Mouse (Mus musculus): ENCODE measurements around the gene Ulk4.

- no peak for TF ChIP-seq CTCF (IDR thresholded peaks at IDR 0.05; ENCODE audit: low read depth)
- TF ChIP-seq EP300 (IDR thresholded peaks at IDR 0.05; ENCODE audit: low read depth): no peak
Observed at GRCm38 (mm10) chr9:120965007-120965406, 312.0 kb downstream of the Ulk4 start.
